Mouse (Mus musculus) retina, embryonic 14.5 days (tissue): ENCODE data around the gene Egln1.

ENCODE experiments used
- DNase-seq: peaks from one replicate; pipeline ENCODE4 v3.0.0-alpha.2; 2015; ENCODE audit warnings: low spot score

Egln1 gene

GRCm38 (mm10) chr8:124903198-124903597 is 45.9 kb downstream of the Egln1 start:
- no peak for DNase-seq

DNA sequence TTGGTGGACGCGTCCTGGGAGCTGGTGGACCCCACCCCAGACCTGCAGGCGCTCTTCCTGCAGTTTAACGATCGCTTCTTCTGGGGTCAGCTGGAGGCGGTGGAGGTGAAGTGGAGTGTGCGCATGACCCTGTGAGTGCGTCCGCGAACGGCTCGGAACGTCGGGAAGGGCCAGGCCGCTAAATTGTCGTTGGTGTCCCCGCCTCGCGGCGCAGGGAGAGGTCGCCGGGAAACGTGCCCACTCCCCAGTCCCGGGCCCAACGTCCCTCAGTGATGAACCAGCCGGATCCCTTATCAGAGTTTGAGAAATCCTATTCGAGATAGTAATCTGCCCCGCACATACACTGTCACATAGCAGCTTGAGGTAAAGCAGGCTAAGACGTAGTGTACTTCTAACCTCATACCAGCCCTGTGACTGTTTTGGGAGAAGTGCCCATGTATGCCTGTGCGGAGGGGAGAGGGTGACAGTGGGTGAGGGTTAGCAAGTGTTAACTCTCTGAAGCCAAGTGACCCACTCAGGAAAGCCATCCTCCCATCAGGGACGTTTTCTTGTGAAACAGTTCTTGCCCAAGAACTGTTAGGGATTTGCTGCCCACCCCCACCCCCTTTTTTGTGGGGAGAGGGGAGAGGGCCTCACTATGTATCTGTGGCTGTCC is 50.7 kb downstream of the Egln1 start:
- no peak for DNase-seq

- DNase-seq, result peak; percentile 98
These were observed 51.5 kb downstream of the Egln1 start, which contains the start of the genes Exoc8 and Sprtn for GRCm38 (mm10) chr8:124897386-124898250. TSS of gene Exoc8 (minus strand) at chr8:124897705. TSS of gene Sprtn (plus strand) at chr8:124897886.

GRCm38 (mm10) chr8:124896632-124897385 is 52.3 kb downstream of the Egln1 start:
- peak; percentile 84 for DNase-seq

DNA sequence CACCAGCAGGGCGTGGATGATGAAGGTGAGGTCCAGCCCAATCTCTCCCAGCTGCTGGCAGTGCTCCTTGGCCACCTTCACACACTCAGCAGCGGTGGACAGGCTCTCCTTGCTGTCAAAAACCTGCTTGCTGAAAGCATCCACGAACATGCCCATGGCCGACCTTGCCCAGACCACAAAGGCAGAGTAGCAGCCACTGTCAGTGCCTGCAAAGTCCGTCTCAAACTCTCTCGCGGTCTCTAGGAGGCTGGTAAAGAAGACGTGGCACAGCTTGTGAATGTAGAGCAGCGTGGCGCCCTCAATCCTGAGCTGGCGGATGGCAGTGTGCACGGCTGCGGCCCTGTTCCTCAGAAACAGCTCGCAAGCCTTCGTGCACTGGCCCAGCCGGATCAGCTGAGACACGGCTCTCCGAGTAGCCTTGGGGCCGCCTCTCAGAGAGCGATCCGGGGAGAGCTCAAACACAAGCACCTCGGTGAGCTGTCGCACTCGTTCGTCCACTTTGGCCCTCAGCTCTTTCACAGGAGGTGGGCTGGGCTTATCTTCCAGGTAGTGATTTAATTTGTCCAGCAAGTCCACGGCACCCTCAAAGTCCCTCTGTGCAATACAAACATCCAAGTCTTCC is 53.0 kb downstream of the Egln1 start:
- DNase-seq, result no peak

DNA sequence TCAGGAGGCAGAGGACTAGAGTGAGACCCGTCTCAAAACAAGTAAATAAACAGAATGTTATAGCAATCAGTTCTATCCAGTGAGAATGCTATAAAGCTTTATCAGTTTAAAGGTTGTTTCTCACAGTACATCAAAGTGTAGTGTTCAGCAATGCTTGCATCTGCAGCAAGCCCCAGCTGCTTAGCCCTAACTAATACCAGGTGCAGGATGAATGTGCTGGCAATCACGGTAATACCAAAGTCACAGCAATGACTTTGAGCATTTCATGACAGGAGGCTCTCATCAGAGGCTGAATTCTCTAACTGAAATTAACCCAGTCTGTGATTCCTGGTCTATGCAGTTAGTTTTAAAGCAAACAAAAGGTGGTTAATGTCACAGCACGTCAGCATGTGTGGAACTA is 56.5 kb downstream of the Egln1 start:
- no peak for DNase-seq

- no peak for DNase-seq
These were observed 60.7 kb downstream of the Egln1 start for GRCm38 (mm10) chr8:124888385-124888784.

DNA sequence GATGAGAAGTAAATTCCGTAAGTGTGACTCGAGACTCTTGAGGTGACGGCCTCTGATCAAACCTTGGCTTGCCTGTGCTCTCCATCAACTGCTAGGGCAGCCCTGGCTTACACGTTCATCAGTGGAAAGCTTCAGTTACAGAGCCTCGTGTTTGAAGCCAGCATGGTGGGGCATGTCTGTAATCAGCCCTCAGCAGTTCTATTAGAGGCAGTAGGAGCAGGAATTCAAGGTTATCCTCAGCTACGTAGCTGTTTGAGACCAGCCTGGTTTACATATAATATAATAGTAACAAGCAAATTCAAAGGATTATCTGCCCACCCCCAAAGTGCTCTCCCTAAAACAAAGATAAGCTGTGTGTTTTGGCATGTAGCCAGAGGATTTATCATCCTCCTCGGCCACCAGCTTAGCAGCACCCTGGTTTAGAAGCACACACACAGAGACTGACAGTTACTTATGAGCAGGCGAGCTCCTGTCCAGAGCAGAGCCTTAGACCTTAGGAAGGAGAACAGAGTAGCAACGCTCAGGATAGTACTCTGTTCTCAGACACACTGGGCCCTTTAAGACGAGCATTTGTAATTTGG is 70.1 kb downstream of the Egln1 start:
- DNase-seq, result no peak

- no peak for DNase-seq
These were observed 71.0 kb downstream of the Egln1 start for GRCm38 (mm10) chr8:124878141-124878540.

- DNase-seq, result no peak
These were observed 76.4 kb downstream of the Egln1 start for GRCm38 (mm10) chr8:124872690-124873089.

DNA sequence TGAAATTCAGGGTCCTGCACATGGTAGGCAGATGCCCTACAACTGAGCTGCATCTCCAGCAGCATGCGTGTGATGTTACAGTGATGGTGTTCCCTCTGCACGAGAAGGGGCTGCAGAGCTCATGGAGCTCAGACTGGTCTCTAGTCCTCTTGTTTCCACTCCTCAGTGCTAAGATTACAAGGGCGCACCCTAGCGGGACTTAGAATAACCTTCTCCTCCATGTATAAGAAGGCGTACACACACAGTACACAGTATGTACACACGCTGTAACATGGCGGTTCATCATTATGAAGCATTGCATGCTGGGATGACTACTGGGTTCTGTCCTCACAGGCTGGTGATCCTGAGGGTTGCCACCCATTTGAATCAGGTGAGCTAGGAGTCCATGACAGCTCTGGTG is 77.0 kb downstream of the Egln1 start:
- DNase-seq, result no peak

DNA sequence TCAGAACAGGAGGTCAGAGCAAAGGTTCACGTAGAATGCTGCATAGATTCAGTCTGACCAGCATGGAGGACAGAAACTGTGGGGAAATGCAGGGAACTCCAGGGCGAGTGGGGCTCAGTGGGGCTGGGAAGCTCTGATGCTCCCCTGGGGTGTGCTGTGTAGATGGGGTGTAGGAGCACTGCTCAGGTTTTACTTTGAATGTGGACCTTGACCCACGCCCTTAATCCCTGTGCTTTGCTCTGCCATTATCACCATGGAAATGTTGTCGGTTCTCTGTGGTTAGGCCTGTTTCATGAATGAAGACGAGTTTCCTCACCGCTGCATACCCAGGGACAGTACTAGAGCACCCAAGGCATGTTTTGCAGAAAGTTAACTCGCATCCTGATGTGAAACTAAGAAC is 77.7 kb downstream of the Egln1 start:
- DNase-seq, result no peak

DNA sequence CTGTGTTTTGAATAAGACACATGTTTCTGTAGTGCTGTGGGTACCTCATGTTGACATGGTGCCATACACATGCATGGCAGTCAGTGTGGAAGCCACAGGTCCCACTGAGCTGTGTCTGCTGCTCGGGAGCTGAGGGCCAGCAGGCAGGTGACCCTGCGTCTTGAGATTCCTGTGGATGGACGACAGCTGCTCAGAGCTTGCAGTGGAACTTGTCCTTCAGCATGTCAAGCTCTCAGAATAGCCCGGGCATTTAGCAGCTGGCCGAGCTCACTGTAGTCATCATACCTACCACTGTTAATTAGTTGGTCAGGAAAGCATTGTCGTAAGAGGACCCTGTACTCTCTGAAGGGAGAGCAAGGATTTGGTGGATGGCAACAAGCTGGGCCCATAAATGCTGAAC is 79.4 kb downstream of the Egln1 start:
- DNase-seq, result no peak

GRCm38 (mm10) chr8:124867126-124867525 is 82.0 kb downstream of the Egln1 start:
- DNase-seq, result no peak

- DNase-seq, result no peak
These were observed 82.5 kb downstream of the Egln1 start for GRCm38 (mm10) chr8:124866669-124867068.

DNA sequence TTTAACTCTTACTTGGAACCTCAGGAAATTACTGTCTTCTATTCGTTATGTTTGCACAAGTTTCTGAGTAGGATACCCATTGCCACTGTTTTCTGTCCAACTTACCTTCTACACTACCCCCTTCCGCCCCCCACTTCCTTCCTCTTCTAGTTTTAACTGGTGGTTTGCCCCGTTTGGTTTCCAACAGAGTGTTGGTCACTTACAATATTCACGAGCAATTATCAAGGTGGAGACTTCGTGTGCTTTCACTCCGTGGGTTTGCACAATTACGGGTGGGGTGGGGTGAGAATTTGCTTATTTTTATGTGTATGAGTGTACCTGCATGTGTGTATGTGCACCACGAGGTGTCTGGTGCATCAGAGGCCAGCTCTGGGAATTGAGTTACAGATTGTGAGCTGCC is 85.4 kb downstream of the Egln1 start:
- peak; percentile 3 for DNase-seq

GRCm38 (mm10) chr8:124863163-124863677 is 85.9 kb downstream of the Egln1 start:
- no peak for DNase-seq

GRCm38 (mm10) chr8:124862321-124863162 is 86.6 kb downstream of the Egln1 start, which contains the start of the genes Gnpat and 2810004N23Rik:
TSS of gene Gnpat (plus strand) at chr8:124863033.
TSS of gene 2810004N23Rik (minus strand) at chr8:124863120.
- peak; percentile 94 for DNase-seq

GRCm38 (mm10) chr8:124860188-124860587 is 88.9 kb downstream of the Egln1 start:
- no peak for DNase-seq

- peak; percentile 30 for DNase-seq
These were observed 89.7 kb downstream of the Egln1 start for GRCm38 (mm10) chr8:124859466-124859865.
